Mouse (Mus musculus): Measurements from ENCODE around the gene Zranb2. TPM values are rescaled to one million over a fixed set of nuclear protein-coding genes. Genes with fewer than 3 reads are reported as not detected.

The Zranb2 gene
- polyA plus RNA-seq, 1 experiment: 155 TPM

- no peak overlapping the region for H3K27ac ChIP-seq (ENCODE audit: insufficient read depth, low read length)
- TF ChIP-seq CTCF (IDR thresholded peaks at IDR 0.05; ENCODE audit: extremely low read depth, insufficient read depth, low read length) (no peak), POLR2A (IDR thresholded peaks at IDR 0.05; ENCODE audit: extremely low read depth, insufficient read depth, low read length) (no peak)
- no peak overlapping the region for H3K4me3 ChIP-seq (ENCODE audit: insufficient read depth, low read length)
- no peaks in the 10 kb centered on the region for H3K4me1 ChIP-seq (ENCODE audit: control insufficient read depth, insufficient read depth, low read length)
These were observed 42.4 kb downstream of the Zranb2 start for GRCm38 (mm10) chr3:157576343-157576722.

- TF ChIP-seq POLR2A (IDR thresholded peaks at IDR 0.05; ENCODE audit: extremely low read depth, insufficient read depth, low read length) (no peak), CTCF (IDR thresholded peaks at IDR 0.05; ENCODE audit: extremely low read depth, insufficient read depth, low read length) (no peak)
- H3K27ac ChIP-seq (ENCODE audit: insufficient read depth, low read length): no peak overlapping the region
- H3K4me1 ChIP-seq (ENCODE audit: control insufficient read depth, insufficient read depth, low read length): no peaks in the 10 kb centered on the region
- no peak overlapping the region for H3K4me3 ChIP-seq (ENCODE audit: insufficient read depth, low read length)
These were observed 42.9 kb downstream of the Zranb2 start for GRCm38 (mm10) chr3:157576862-157577261.

GRCm38 (mm10) chr3:157578469-157579170, 44.7 kb downstream of the Zranb2 start:
- Histone ChIP-seq H3K27ac (ENCODE audit: insufficient read depth, low read length) (no peak overlapping the region), H3K4me1 (ENCODE audit: control insufficient read depth, insufficient read depth, low read length) (no peaks in the 10 kb centered on the region), H3K4me3 (ENCODE audit: insufficient read depth, low read length) (no peak overlapping the region)
- TF ChIP-seq CTCF (IDR thresholded peaks at IDR 0.05; ENCODE audit: extremely low read depth, insufficient read depth, low read length): no peak
- no peak for TF ChIP-seq POLR2A (IDR thresholded peaks at IDR 0.05; ENCODE audit: extremely low read depth, insufficient read depth, low read length)

GRCm38 (mm10) chr3:157579376-157579775, 45.4 kb downstream of the Zranb2 start:
- Histone ChIP-seq H3K27ac (ENCODE audit: insufficient read depth, low read length) (no peak overlapping the region), H3K4me1 (ENCODE audit: control insufficient read depth, insufficient read depth, low read length) (no peaks in the 10 kb centered on the region), H3K4me3 (ENCODE audit: insufficient read depth, low read length) (no peak overlapping the region)
- TF ChIP-seq POLR2A (IDR thresholded peaks at IDR 0.05; ENCODE audit: extremely low read depth, insufficient read depth, low read length) (no peak), CTCF (IDR thresholded peaks at IDR 0.05; ENCODE audit: extremely low read depth, insufficient read depth, low read length) (no peak)

GRCm38 (mm10) chr3:157580299-157580698, 46.3 kb downstream of the Zranb2 start:
- Histone ChIP-seq H3K4me1 (ENCODE audit: control insufficient read depth, insufficient read depth, low read length) (no peaks in the 10 kb centered on the region), H3K4me3 (ENCODE audit: insufficient read depth, low read length) (no peak overlapping the region)

GRCm38 (mm10) chr3:157581755-157582154, 47.8 kb downstream of the Zranb2 start:
- Histone ChIP-seq H3K4me3 (ENCODE audit: insufficient read depth, low read length) (no peak overlapping the region), H3K4me1 (ENCODE audit: control insufficient read depth, insufficient read depth, low read length) (no peaks in the 10 kb centered on the region), H3K27ac (ENCODE audit: insufficient read depth, low read length) (no peak overlapping the region)
- TF ChIP-seq POLR2A (IDR thresholded peaks at IDR 0.05; ENCODE audit: extremely low read depth, insufficient read depth, low read length) (no peak), CTCF (IDR thresholded peaks at IDR 0.05; ENCODE audit: extremely low read depth, insufficient read depth, low read length) (no peak)

More at GRCm38 (mm10) chr3:157580299-157580698, 46.3 kb downstream of the Zranb2 start:
- no peak for TF ChIP-seq CTCF (IDR thresholded peaks at IDR 0.05; ENCODE audit: extremely low read depth, insufficient read depth, low read length)
- TF ChIP-seq POLR2A (IDR thresholded peaks at IDR 0.05; ENCODE audit: extremely low read depth, insufficient read depth, low read length): no peak
- no peak overlapping the region for H3K27ac ChIP-seq (ENCODE audit: insufficient read depth, low read length)

GRCm38 (mm10) chr3:157582626-157583405, 48.9 kb downstream of the Zranb2 start:
- TF ChIP-seq CTCF (IDR thresholded peaks at IDR 0.05; ENCODE audit: extremely low read depth, insufficient read depth, low read length): no peak
- no peak for TF ChIP-seq POLR2A (IDR thresholded peaks at IDR 0.05; ENCODE audit: extremely low read depth, insufficient read depth, low read length)
- Histone ChIP-seq H3K4me1 (ENCODE audit: control insufficient read depth, insufficient read depth, low read length) (no peaks in the 10 kb centered on the region), H3K4me3 (ENCODE audit: insufficient read depth, low read length) (no peak overlapping the region), H3K27ac (ENCODE audit: insufficient read depth, low read length) (no peak overlapping the region)

GRCm38 (mm10) chr3:157597837-157598379, 63.9 kb downstream of the Zranb2 start:
- no peak overlapping the region for H3K4me3 ChIP-seq (ENCODE audit: insufficient read depth, low read length)
- peaks cover 2% of the 10 kb centered on the region; the same call in 1 of the 2 replicates for H3K4me1 ChIP-seq (ENCODE audit: control insufficient read depth, insufficient read depth, low read length)
- no peak overlapping the region for H3K27ac ChIP-seq (ENCODE audit: insufficient read depth, low read length)
- no peak for TF ChIP-seq CTCF (IDR thresholded peaks at IDR 0.05; ENCODE audit: extremely low read depth, insufficient read depth, low read length)
- TF ChIP-seq POLR2A (IDR thresholded peaks at IDR 0.05; ENCODE audit: extremely low read depth, insufficient read depth, low read length): no peak

Other genes starting within 250 kb of the Zranb2 start
- gene Ptger3, start 32.7 kb downstream of the Zranb2 start, polyA plus RNA-seq (2012; rRNA removed): 2.2 and 2.8 TPM in 2 replicates